Mouse (Mus musculus) limb, embryonic 12.5 days (tissue): Measurements from ENCODE around the gene Irak3. TPM values are rescaled to one million over a fixed set of nuclear protein-coding genes. Genes with fewer than 3 reads are reported as not detected.

Experiments used
- ATAC-seq: fragments of 200-750 bp; cut with Nextera tagmentation; 2 replicates; pipeline ENCODE4 v1.8.0; 2017; ENCODE audit warnings: low read depth, moderate TSS enrichment; ENCODE audit not compliant: insufficient number of reproducible peaks, insufficient read depth, low FRiP score, low TSS enrichment
- H3K27ac ChIP-seq: fragments of 300-500 bp; sonication (generic); 2 replicates; pipeline ENCODE4 v1.5.1; 2016; ENCODE audit warnings: mild to moderate bottlenecking, moderate library complexity
- H3K27me3 ChIP-seq: fragments of 300-500 bp; sonication (generic); 2 replicates; pipeline ENCODE4 v1.6.1; 2016; ENCODE audit warnings: mild to moderate bottlenecking, moderate library complexity
- H3K36me3 ChIP-seq: fragments of 300-500 bp; sonication (generic); 2 replicates; pipeline ENCODE4 v1.6.1; 2016; ENCODE audit warnings: mild to moderate bottlenecking, moderate library complexity
- H3K4me1 ChIP-seq: fragments of 300-500 bp; sonication (generic); replicated peaks from 2 replicates; pipeline ENCODE4 v1.6.1; 2016
- H3K4me2 ChIP-seq: fragments of 300-500 bp; sonication (generic); 2 replicates; pipeline ENCODE4 v1.6.1; 2016; ENCODE audit warnings: mild to moderate bottlenecking, moderate library complexity
- H3K4me3 ChIP-seq: fragments of 300-500 bp; sonication (generic); replicated peaks from 2 replicates; pipeline ENCODE4 v1.5.1; 2016; ENCODE audit warnings: mild to moderate bottlenecking
- H3K9ac ChIP-seq: fragments of 300-500 bp; sonication (generic); replicated peaks from 2 replicates; pipeline ENCODE4 v1.6.1; 2016; ENCODE audit warnings: mild to moderate bottlenecking, moderate library complexity
- H3K9me3 ChIP-seq: fragments of 300-500 bp; sonication (generic); 2 replicates; pipeline ENCODE4 v1.6.1; 2016; ENCODE audit warnings: mild to moderate bottlenecking, moderate library complexity
- WGBS: fragments of 180-500 bp; shearing (Covaris S2); methylation state at CpG from one replicate; pipeline ENCODE4 v1.1.7; 2016; 5-methylcytosine and 5-hydroxymethylcytosine counted together
- polyA plus RNA-seq: library from polyadenylated mRNA; unstranded; fragments of >200 nt; fragmentation: Nextera tagmentation; extraction: Ambion mirVana; gene quantifications from 2 replicates; pipeline ENCODE4 v1.2.1, GENCODE M21; 2016

The Irak3 gene
- polyA plus RNA-seq, 1 experiment from 2014 or later = 1.0 TPM

- 81% methylated on average over 15 of the region's 15 CpGs for WGBS
These were observed 27.7 kb downstream of the Irak3 start for GRCm38 (mm10) chr10:120174192-120174705.

GRCm38 (mm10) chr10:120171340-120171739 lies 30.6 kb downstream of the Irak3 start:
- Histone ChIP-seq H3K9ac (no peak overlapping the region), H3K9me3 (peaks cover 6% of the 10 kb centered on the region), H3K27me3 (no peaks in the 10 kb centered on the region), H3K4me3 (no peak overlapping the region), H3K27ac (no peak overlapping the region), H3K4me1 (peaks cover 3% of the 10 kb centered on the region), H3K4me2 (no peak overlapping the region), H3K36me3 (no peaks in the 10 kb centered on the region)
- WGBS = 49% methylated on average over 5 of the region's 5 CpGs
- no peak for ATAC-seq

More at GRCm38 (mm10) chr10:120174192-120174705, 27.7 kb downstream of the Irak3 start:
- Histone ChIP-seq H3K9ac (no peak overlapping the region), H3K27ac (no peak overlapping the region), H3K27me3 (no peaks in the 10 kb centered on the region), H3K9me3 (peaks cover 6% of the 10 kb centered on the region), H3K4me1 (no peaks in the 10 kb centered on the region), H3K36me3 (no peaks in the 10 kb centered on the region), H3K4me3 (no peak overlapping the region), H3K4me2 (no peak overlapping the region)
- ATAC-seq = no peak

GRCm38 (mm10) chr10:120170277-120170676 lies 31.7 kb downstream of the Irak3 start:
- Histone ChIP-seq H3K4me1 (peaks cover 3% of the 10 kb centered on the region), H3K4me3 (no peak overlapping the region), H3K9ac (no peak overlapping the region), H3K27me3 (no peaks in the 10 kb centered on the region), H3K27ac (no peak overlapping the region), H3K9me3 (peaks cover 6% of the 10 kb centered on the region), H3K4me2 (no peak overlapping the region), H3K36me3 (no peaks in the 10 kb centered on the region)
- WGBS = 77% methylated on average over 4 of the region's 4 CpGs
- ATAC-seq = no peak

GRCm38 (mm10) chr10:120169841-120170240 lies 32.1 kb downstream of the Irak3 start:
- Histone ChIP-seq H3K4me1 (peaks cover 7% of the 10 kb centered on the region), H3K9me3 (peaks cover 6% of the 10 kb centered on the region), H3K4me2 (no peak overlapping the region), H3K27me3 (no peaks in the 10 kb centered on the region), H3K4me3 (no peak overlapping the region), H3K27ac (no peak overlapping the region), H3K9ac (no peak overlapping the region), H3K36me3 (no peaks in the 10 kb centered on the region)
- ATAC-seq = no peak
- WGBS = 86% methylated on average over 5 of the region's 5 CpGs

GRCm38 (mm10) chr10:120169064-120169463 lies 32.9 kb downstream of the Irak3 start:
- H3K27ac ChIP-seq = peak overlapping the region; percentile 45; the same call in 1 of the 2 replicates
- peaks cover 6% of the 10 kb centered on the region for H3K9me3 ChIP-seq
- H3K9ac ChIP-seq = no peak overlapping the region
- ATAC-seq = no peak
- H3K27me3 ChIP-seq = no peaks in the 10 kb centered on the region
- H3K4me3 ChIP-seq = no peak overlapping the region
- H3K4me1 ChIP-seq = peaks cover 7% of the 10 kb centered on the region
- no peaks in the 10 kb centered on the region for H3K36me3 ChIP-seq
- WGBS = 59% methylated on average over 10 of the region's 10 CpGs
- no peak overlapping the region for H3K4me2 ChIP-seq

GRCm38 (mm10) chr10:120168070-120168469 lies 33.9 kb downstream of the Irak3 start:
- no peaks in the 10 kb centered on the region for H3K36me3 ChIP-seq
- H3K4me3 ChIP-seq = no peak overlapping the region
- peaks cover 6% of the 10 kb centered on the region for H3K9me3 ChIP-seq
- no peak overlapping the region for H3K4me2 ChIP-seq
- H3K27ac ChIP-seq = 0 out of 2 replicates have a peak overlapping the region, but pooled peaks have one; percentile 32
- WGBS = 77% methylated on average over 1 of the region's 1 CpGs
- no peak overlapping the region for H3K9ac ChIP-seq
- no peak for ATAC-seq
- peaks cover 7% of the 10 kb centered on the region for H3K4me1 ChIP-seq
- no peaks in the 10 kb centered on the region for H3K27me3 ChIP-seq

- Histone ChIP-seq H3K9ac (no peak overlapping the region), H3K27me3 (no peaks in the 10 kb centered on the region), H3K36me3 (no peaks in the 10 kb centered on the region), H3K4me1 (peaks cover 7% of the 10 kb centered on the region), H3K4me3 (no peak overlapping the region), H3K27ac (no peak overlapping the region), H3K4me2 (no peak overlapping the region), H3K9me3 (no peaks in the 10 kb centered on the region)
- no peak for ATAC-seq
- WGBS = 90% methylated on average over 17 of the region's 17 CpGs
These were observed 36.0 kb downstream of the Irak3 start for GRCm38 (mm10) chr10:120165793-120166503.

- WGBS = 86% methylated on average over 19 of the region's 19 CpGs
- ATAC-seq = no peak
These were observed 36.8 kb downstream of the Irak3 start for GRCm38 (mm10) chr10:120164931-120165792.

GRCm38 (mm10) chr10:120163490-120163889 lies 38.4 kb downstream of the Irak3 start:
- no peak for ATAC-seq
- no peak overlapping the region for H3K4me2 ChIP-seq
- no peaks in the 10 kb centered on the region for H3K27me3 ChIP-seq
- 91% methylated on average over 7 of the region's 7 CpGs for WGBS
- no peak overlapping the region for H3K4me3 ChIP-seq
- H3K27ac ChIP-seq = no peak overlapping the region
- H3K9me3 ChIP-seq = no peaks in the 10 kb centered on the region
- H3K36me3 ChIP-seq = no peaks in the 10 kb centered on the region
- H3K4me1 ChIP-seq = peaks cover 7% of the 10 kb centered on the region
- H3K9ac ChIP-seq = no peak overlapping the region

More at GRCm38 (mm10) chr10:120164931-120165792, 36.8 kb downstream of the Irak3 start:
- no peaks in the 10 kb centered on the region for H3K27me3 ChIP-seq
- H3K4me3 ChIP-seq = no peak overlapping the region
- no peak overlapping the region for H3K9ac ChIP-seq
- no peaks in the 10 kb centered on the region for H3K36me3 ChIP-seq
- no peak overlapping the region for H3K4me2 ChIP-seq
- H3K27ac ChIP-seq = no peak overlapping the region
- H3K4me1 ChIP-seq = peaks cover 7% of the 10 kb centered on the region
- H3K9me3 ChIP-seq = no peaks in the 10 kb centered on the region

- no peak overlapping the region for H3K9ac ChIP-seq
- no peaks in the 10 kb centered on the region for H3K9me3 ChIP-seq
- no peaks in the 10 kb centered on the region for H3K27me3 ChIP-seq
- no peak overlapping the region for H3K4me3 ChIP-seq
- H3K4me2 ChIP-seq = no peak overlapping the region
- peaks cover 4% of the 10 kb centered on the region; the same call in 1 of the 2 replicates for H3K4me1 ChIP-seq
- WGBS = 88% methylated on average over 10 of the region's 10 CpGs
- no peak overlapping the region for H3K27ac ChIP-seq
- no peak for ATAC-seq
- H3K36me3 ChIP-seq = no peaks in the 10 kb centered on the region
These were observed 39.1 kb downstream of the Irak3 start for GRCm38 (mm10) chr10:120162840-120163239.

- Histone ChIP-seq H3K9ac (no peak overlapping the region), H3K4me1 (peaks cover 4% of the 10 kb centered on the region; the same call in 1 of the 2 replicates), H3K27ac (0 out of 2 replicates have a peak overlapping the region, but pooled peaks have one; percentile 41), H3K27me3 (no peaks in the 10 kb centered on the region), H3K9me3 (no peaks in the 10 kb centered on the region), H3K36me3 (no peaks in the 10 kb centered on the region), H3K4me3 (no peak overlapping the region), H3K4me2 (no peak overlapping the region)
- ATAC-seq = no peak
- WGBS = 65% methylated on average over 9 of the region's 9 CpGs
These were observed 41.4 kb downstream of the Irak3 start for GRCm38 (mm10) chr10:120160533-120160932.
